In the genomic region with DNA sequence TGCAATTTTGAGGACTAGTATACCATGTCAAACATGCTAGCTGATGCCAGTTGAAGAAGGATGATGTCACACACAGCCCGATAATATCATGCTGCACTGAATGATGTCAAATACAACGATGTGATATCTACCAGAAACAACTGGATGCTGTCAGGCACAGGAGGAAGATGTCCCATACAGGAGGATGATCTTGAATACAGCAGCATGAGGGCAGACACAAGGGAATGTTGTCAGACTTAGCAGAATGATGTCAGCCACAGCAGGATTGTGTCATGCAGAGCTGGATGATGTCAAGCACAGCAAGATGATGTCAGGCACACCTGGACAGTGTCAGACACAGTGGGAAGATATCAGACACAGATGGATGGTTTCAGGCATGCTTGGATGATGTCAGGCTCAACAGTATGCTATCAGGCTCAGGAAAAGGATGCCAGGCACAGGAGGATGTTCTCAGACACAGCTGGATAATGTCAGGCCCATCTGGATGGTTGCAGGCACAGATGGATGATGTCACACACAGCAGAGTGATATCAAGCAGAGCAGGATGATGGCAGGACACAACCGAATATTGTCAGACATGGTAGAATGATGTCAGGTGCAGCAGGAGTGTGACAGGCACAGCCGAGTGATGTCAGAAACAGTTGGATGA, we compare ENCODE assay signal across 15 mouse cellular contexts.
A peak's percentile ranks its signal among the peaks of the same experiment; 100 is the strongest.
DNase-seq lines count a peak whose midpoint lies in the region; ATAC-seq and TF ChIP-seq lines count a peak whose summit lies in the region.
"Had no signal": no experiment of that assay in that cellular context is flagged by ENCODE, and none has a peak within 500 bp of the region (broad histone marks: within the 10 kb centered on the region; RNA-seq: fewer than 3 reads in every experiment).

No protein-coding gene starts in this region.

- TF ChIP-seq EP300 in stomach, postnatal 0 days (optimal IDR thresholded peaks at IDR 0.05): no peak

- H3K4me2 ChIP-seq in hindbrain, embryonic 15.5 days: no peak overlapping the region
- no peak overlapping the region for H3K4me2 ChIP-seq in hindbrain, embryonic 12.5 days (replicated peaks)
- no peak overlapping the region for H3K4me2 ChIP-seq in lung, embryonic 16.5 days (ENCODE audit: low read depth, low read length)
- no peak overlapping the region for H3K4me2 ChIP-seq in stomach, embryonic 15.5 days
- H3K4me2 ChIP-seq in stomach, postnatal 0 days (replicated peaks; ENCODE audit: low read depth): no peak overlapping the region
- H3K4me2 ChIP-seq: embryonic facial prominence, embryonic 13.5 days; limb, embryonic 15.5 days had no signal

- H3K9me3 ChIP-seq in hindbrain, embryonic 15.5 days: no peaks in the 10 kb centered on the region
- no peaks in the 10 kb centered on the region for H3K9me3 ChIP-seq in hindbrain, embryonic 12.5 days (replicated peaks)
- H3K9me3 ChIP-seq in lung, embryonic 16.5 days (ENCODE audit: control insufficient read depth, low read length): no peaks in the 10 kb centered on the region
- no peaks in the 10 kb centered on the region for H3K9me3 ChIP-seq in stomach, embryonic 15.5 days
- no peaks in the 10 kb centered on the region for H3K9me3 ChIP-seq in stomach, postnatal 0 days (ENCODE audit: control insufficient read depth, low read length)
- H3K9me3 ChIP-seq: embryonic facial prominence, embryonic 13.5 days; limb, embryonic 15.5 days had no signal

- WGBS in hindbrain, embryonic 15.5 days: 72% methylated on average over 4 of the region's 4 CpGs
- 86% methylated on average over 4 of the region's 4 CpGs for WGBS in hindbrain, embryonic 12.5 days
- WGBS in lung, embryonic 16.5 days: 45% methylated on average over 4 of the region's 4 CpGs
- WGBS in stomach, embryonic 15.5 days: 66% methylated on average over 4 of the region's 4 CpGs
- 66% methylated on average over 4 of the region's 4 CpGs for WGBS in stomach, postnatal 0 days

- no peaks in the 10 kb centered on the region for H3K4me1 ChIP-seq in hindbrain, embryonic 15.5 days (replicated peaks)
- no peaks in the 10 kb centered on the region for H3K4me1 ChIP-seq in hindbrain, embryonic 12.5 days
- H3K4me1 ChIP-seq in lung, embryonic 16.5 days (replicated peaks; ENCODE audit: control insufficient read depth, insufficient read depth, low read length): no peaks in the 10 kb centered on the region
- no peaks in the 10 kb centered on the region for H3K4me1 ChIP-seq in stomach, embryonic 15.5 days
- no peaks in the 10 kb centered on the region for H3K4me1 ChIP-seq in stomach, postnatal 0 days (replicated peaks; ENCODE audit: control insufficient read depth, insufficient read depth)
- H3K4me1 ChIP-seq: embryonic facial prominence, embryonic 13.5 days; limb, embryonic 15.5 days had no signal

- no peaks in the 10 kb centered on the region for H3K36me3 ChIP-seq in hindbrain, embryonic 15.5 days
- H3K36me3 ChIP-seq in hindbrain, embryonic 12.5 days: no peaks in the 10 kb centered on the region
- no peaks in the 10 kb centered on the region for H3K36me3 ChIP-seq in lung, embryonic 16.5 days (ENCODE audit: control insufficient read depth, insufficient read depth, low read length)
- H3K36me3 ChIP-seq in stomach, embryonic 15.5 days: no peaks in the 10 kb centered on the region
- no peaks in the 10 kb centered on the region for H3K36me3 ChIP-seq in stomach, postnatal 0 days (ENCODE audit: control insufficient read depth, insufficient read depth, low read length)
- H3K36me3 ChIP-seq: embryonic facial prominence, embryonic 13.5 days; limb, embryonic 15.5 days had no signal

- H3K9ac ChIP-seq in hindbrain, embryonic 15.5 days: no peak overlapping the region
- no peak overlapping the region for H3K9ac ChIP-seq in hindbrain, embryonic 12.5 days
- H3K9ac ChIP-seq in lung, embryonic 16.5 days (ENCODE audit: low read length): no peak overlapping the region
- no peak overlapping the region for H3K9ac ChIP-seq in stomach, embryonic 15.5 days
- H3K9ac ChIP-seq in stomach, postnatal 0 days (ENCODE audit: low read length): no peak overlapping the region
- H3K9ac ChIP-seq: embryonic facial prominence, embryonic 13.5 days; limb, embryonic 15.5 days had no signal

- no peak overlapping the region for H3K27ac ChIP-seq in hindbrain, embryonic 15.5 days (replicated peaks)
- no peak overlapping the region for H3K27ac ChIP-seq in hindbrain, embryonic 12.5 days
- H3K27ac ChIP-seq in lung, embryonic 16.5 days (ENCODE audit: low read length): no peak overlapping the region; the same call in 1 of the 2 replicates
- no peak overlapping the region for H3K27ac ChIP-seq in stomach, embryonic 15.5 days
- no peak overlapping the region for H3K27ac ChIP-seq in stomach, postnatal 0 days (replicated peaks)
- H3K27ac ChIP-seq: embryonic facial prominence, embryonic 13.5 days; limb, embryonic 15.5 days had no signal

- no peak for DNase-seq in lung, adult 18-20 months
- no peak for DNase-seq in stomach, postnatal 0 days (ENCODE audit: low spot score)
- no peak for DNase-seq in gastrocnemius, adult 8-10 months (ENCODE audit: low spot score in 2 of 2)
- DNase-seq: cerebellum, adult 8-10 months; heart, postnatal 4 days; kidney, adult 8-10 months; layer of hippocampus, postnatal 36 days; lung, postnatal 10 days; thymus, postnatal 25 days had no signal

- TF ChIP-seq CTCF in stomach, postnatal 0 days (IDR thresholded peaks at IDR 0.05; ENCODE audit: low read depth): no peak

- peak; percentile 69 for ATAC-seq in hindbrain, embryonic 15.5 days (ENCODE audit: low FRiP score, low read depth)
- no peak for ATAC-seq in hindbrain, embryonic 12.5 days (ENCODE audit: low FRiP score)
- ATAC-seq in lung, embryonic 16.5 days (ENCODE audit: low read depth): peak; percentile 92
- peak; percentile 22; the same call in 1 of the 2 replicates for ATAC-seq in stomach, embryonic 15.5 days (ENCODE audit: insufficient read depth, low FRiP score, low read depth)
- no peak for ATAC-seq in stomach, postnatal 0 days (ENCODE audit: low FRiP score, low TSS enrichment)

- H3K27me3 ChIP-seq in hindbrain, embryonic 15.5 days: no peaks in the 10 kb centered on the region
- no peaks in the 10 kb centered on the region for H3K27me3 ChIP-seq in hindbrain, embryonic 12.5 days
- H3K27me3 ChIP-seq in lung, embryonic 16.5 days (ENCODE audit: control insufficient read depth, insufficient read depth, low read depth, low read length): no peaks in the 10 kb centered on the region
- H3K27me3 ChIP-seq in stomach, embryonic 15.5 days (replicated peaks): no peaks in the 10 kb centered on the region
- no peaks in the 10 kb centered on the region for H3K27me3 ChIP-seq in stomach, postnatal 0 days (ENCODE audit: control insufficient read depth, insufficient read depth, low read length)
- H3K27me3 ChIP-seq: embryonic facial prominence, embryonic 13.5 days; limb, embryonic 15.5 days had no signal

- H3K4me3 ChIP-seq in hindbrain, embryonic 15.5 days: no peak overlapping the region
- H3K4me3 ChIP-seq in hindbrain, embryonic 12.5 days: no peak overlapping the region
- H3K4me3 ChIP-seq in lung, embryonic 16.5 days (ENCODE audit: low read length): no peak overlapping the region
- H3K4me3 ChIP-seq in stomach, embryonic 15.5 days (replicated peaks): no peak overlapping the region
- H3K4me3 ChIP-seq in stomach, postnatal 0 days (ENCODE audit: low read depth, low read length): no peak overlapping the region
- H3K4me3 ChIP-seq: embryonic facial prominence, embryonic 13.5 days; limb, embryonic 15.5 days had no signal

Comparison
In these comparisons a context has a peak if more than half of its experiments do, and no peak if none do; other contexts are left out.
1. ATAC-seq: peak in hindbrain, embryonic 15.5 days (single experiment), lung, embryonic 16.5 days (single experiment) and stomach, embryonic 15.5 days (single experiment); none in hindbrain, embryonic 12.5 days (single experiment) and stomach, postnatal 0 days (single experiment).